Comparison of ENCODE assay signal across 7 mouse cellular contexts in genomic region chr14:61038082-61038472, GRCm38 (mm10). TPM values are rescaled to one million over a fixed set of nuclear protein-coding genes. Genes with fewer than 3 reads are reported as not detected.
DNase-seq lines count a peak whose midpoint lies in the region; ATAC-seq and TF ChIP-seq lines count a peak whose summit lies in the region.

No protein-coding gene starts in this region.

- H3K9me3 ChIP-seq in lung, embryonic 14.5 days (ENCODE audit: low read depth, low read length), result no peaks in the 10 kb centered on the region
- no peaks in the 10 kb centered on the region for H3K9me3 ChIP-seq in forebrain, embryonic 15.5 days
- H3K9me3 ChIP-seq in limb, embryonic 14.5 days (ENCODE audit: control insufficient read depth, low read length), result no peaks in the 10 kb centered on the region
- no peaks in the 10 kb centered on the region for H3K9me3 ChIP-seq in stomach, embryonic 15.5 days

- no peak for TF ChIP-seq POLR2A in limb, embryonic 14.5 days (IDR thresholded peaks at IDR 0.05; ENCODE audit: borderline replicate concordance, extremely low read depth, insufficient read depth, insufficient read length)

- peak overlapping the region; percentile 42; the same call in 1 of the 2 replicates for H3K27ac ChIP-seq in lung, embryonic 14.5 days (ENCODE audit: low read depth)
- peak overlapping the region; percentile 70 for H3K27ac ChIP-seq in forebrain, embryonic 15.5 days (replicated peaks)
- no peak overlapping the region for H3K27ac ChIP-seq in limb, embryonic 14.5 days (replicated peaks; ENCODE audit: low read depth, low read length)
- no peak overlapping the region for H3K27ac ChIP-seq in stomach, embryonic 15.5 days

- H3K4me3 ChIP-seq in lung, embryonic 14.5 days (ENCODE audit: low read depth, low read length), result peak overlapping the region; percentile 59
- peak overlapping the region; percentile 78 for H3K4me3 ChIP-seq in forebrain, embryonic 15.5 days
- peak overlapping the region; percentile 59 for H3K4me3 ChIP-seq in limb, embryonic 14.5 days (replicated peaks; ENCODE audit: low read length)
- H3K4me3 ChIP-seq in stomach, embryonic 15.5 days (replicated peaks), result peak overlapping the region; percentile 66

- ATAC-seq in lung, embryonic 14.5 days (ENCODE audit: insufficient read depth), result peak; percentile 49
- ATAC-seq in forebrain, embryonic 15.5 days (replicated peaks), result no peak; the same call in 1 of the 2 replicates
- no peak for ATAC-seq in limb, embryonic 14.5 days (ENCODE audit: low FRiP score, low read depth)
- 0 out of 2 replicates have a peak, but pooled peaks have one; percentile 7 for ATAC-seq in stomach, embryonic 15.5 days (ENCODE audit: insufficient read depth, low FRiP score, low read depth)

- peak overlapping the region; percentile 58 for H3K9ac ChIP-seq in lung, embryonic 14.5 days
- H3K9ac ChIP-seq in forebrain, embryonic 15.5 days (replicated peaks), result peak overlapping the region; percentile 66
- H3K9ac ChIP-seq in limb, embryonic 14.5 days (ENCODE audit: low read depth, low read length, severe bottlenecking), result peak overlapping the region; percentile 59; the same call in 1 of the 2 replicates
- H3K9ac ChIP-seq in stomach, embryonic 15.5 days, result no peak overlapping the region

- H3K36me3 ChIP-seq in lung, embryonic 14.5 days (ENCODE audit: insufficient read depth), result no peaks in the 10 kb centered on the region
- no peaks in the 10 kb centered on the region for H3K36me3 ChIP-seq in forebrain, embryonic 15.5 days
- no peaks in the 10 kb centered on the region for H3K36me3 ChIP-seq in limb, embryonic 14.5 days (ENCODE audit: control insufficient read depth, insufficient read depth, low read length)
- H3K36me3 ChIP-seq in stomach, embryonic 15.5 days, result no peaks in the 10 kb centered on the region

- no peak for DNase-seq in lung, embryonic 14.5 days
- no peak for DNase-seq in lung, postnatal 10 days
- DNase-seq in limb, embryonic 14.5 days (ENCODE audit: low spot score), result no peak
- DNase-seq in left cerebral cortex, adult 9 months (ENCODE audit: low spot score in 2 of 2), result no peak
- no peak for DNase-seq in Muller cell, postnatal 12 days (ENCODE audit: inconsistent ontology term)

- peaks cover 26% of the 10 kb centered on the region for H3K4me1 ChIP-seq in lung, embryonic 14.5 days (ENCODE audit: insufficient read depth)
- peaks cover 39% of the 10 kb centered on the region for H3K4me1 ChIP-seq in forebrain, embryonic 15.5 days
- H3K4me1 ChIP-seq in limb, embryonic 14.5 days (ENCODE audit: control insufficient read depth, insufficient read depth, low read length), result peaks cover 3% of the 10 kb centered on the region; the same call in 1 of the 2 replicates
- peaks cover 19% of the 10 kb centered on the region for H3K4me1 ChIP-seq in stomach, embryonic 15.5 days

- peak overlapping the region; percentile 94 for H3K4me2 ChIP-seq in lung, embryonic 14.5 days
- peak overlapping the region; percentile 99 for H3K4me2 ChIP-seq in forebrain, embryonic 15.5 days (replicated peaks)
- peak overlapping the region; percentile 98 for H3K4me2 ChIP-seq in limb, embryonic 14.5 days (replicated peaks; ENCODE audit: low read depth, low read length, severe bottlenecking)
- peak overlapping the region; percentile 99 for H3K4me2 ChIP-seq in stomach, embryonic 15.5 days

- TF ChIP-seq CTCF in lung, embryonic 14.5 days (IDR thresholded peaks at IDR 0.05; ENCODE audit: low read depth), result no peak

- 25% methylated on average over 8 of the region's 8 CpGs for WGBS in lung, embryonic 14.5 days
- 24% methylated on average over 8 of the region's 8 CpGs for WGBS in forebrain, embryonic 15.5 days
- 30% methylated on average over 8 of the region's 8 CpGs for WGBS in limb, embryonic 14.5 days
- 39% methylated on average over 8 of the region's 8 CpGs for WGBS in stomach, embryonic 15.5 days

- no peaks in the 10 kb centered on the region for H3K27me3 ChIP-seq in lung, embryonic 14.5 days (ENCODE audit: insufficient read depth, low read length)
- no peaks in the 10 kb centered on the region for H3K27me3 ChIP-seq in forebrain, embryonic 15.5 days
- H3K27me3 ChIP-seq in limb, embryonic 14.5 days (ENCODE audit: control insufficient read depth, insufficient read depth, low read length), result no peaks in the 10 kb centered on the region
- 0 out of 2 replicates have a peak, but pooled peaks cover 5% of the 10 kb centered on the region for H3K27me3 ChIP-seq in stomach, embryonic 15.5 days (replicated peaks)

RNA-seq across cellular contexts. Expression of gene Tnfrsf19, which starts 8.2 kb away (rescaled TPM):
- 148 and 159 TPM in 2 replicates for polyA plus RNA-seq in lung, embryonic 14.5 days (2014; fragmentation: Nextera tagmentation; extraction: Ambion mirVana)
- 45.1 and 50.0 TPM in 2 replicates for polyA plus RNA-seq in forebrain, embryonic 15.5 days (2015; fragmentation: Nextera tagmentation; extraction: Ambion mirVana)
- 37.5 and 38.6 TPM in 2 replicates for polyA plus RNA-seq in limb, embryonic 14.5 days (2012; rRNA removed)
- polyA plus RNA-seq in limb, embryonic 14.5 days (2014; fragmentation: Nextera tagmentation; extraction: Ambion mirVana), result 78.7 and 79.5 TPM in 2 replicates
- 23.6 and 28.5 TPM in 2 replicates for polyA plus RNA-seq in stomach, embryonic 15.5 days (2015; fragmentation: Nextera tagmentation; extraction: Ambion mirVana)

Comparison
In these comparisons a context has a peak if more than half of its experiments do, and no peak if none do; other contexts are left out.
1. ATAC-seq: peak in lung, embryonic 14.5 days (single experiment) and stomach, embryonic 15.5 days (single experiment); none in forebrain, embryonic 15.5 days (single experiment) and limb, embryonic 14.5 days (single experiment).
2. H3K27ac ChIP-seq: peak in lung, embryonic 14.5 days (single experiment) and forebrain, embryonic 15.5 days (single experiment); none in limb, embryonic 14.5 days (single experiment) and stomach, embryonic 15.5 days (single experiment).
3. Peak in every context shown above with its lines, with median percentiles within 50 percentile points of each other: H3K4me2 ChIP-seq and H3K4me3 ChIP-seq.